Mouse (Mus musculus): ENCODE results near the gene H2-DMb2. TPM values are rescaled to one million over a fixed set of nuclear protein-coding genes. Genes with fewer than 3 reads are reported as not detected.

H2-DMb2 gene
- polyA plus RNA-seq, 1 experiment from 2014 or later = 0.23 TPM

DNA sequence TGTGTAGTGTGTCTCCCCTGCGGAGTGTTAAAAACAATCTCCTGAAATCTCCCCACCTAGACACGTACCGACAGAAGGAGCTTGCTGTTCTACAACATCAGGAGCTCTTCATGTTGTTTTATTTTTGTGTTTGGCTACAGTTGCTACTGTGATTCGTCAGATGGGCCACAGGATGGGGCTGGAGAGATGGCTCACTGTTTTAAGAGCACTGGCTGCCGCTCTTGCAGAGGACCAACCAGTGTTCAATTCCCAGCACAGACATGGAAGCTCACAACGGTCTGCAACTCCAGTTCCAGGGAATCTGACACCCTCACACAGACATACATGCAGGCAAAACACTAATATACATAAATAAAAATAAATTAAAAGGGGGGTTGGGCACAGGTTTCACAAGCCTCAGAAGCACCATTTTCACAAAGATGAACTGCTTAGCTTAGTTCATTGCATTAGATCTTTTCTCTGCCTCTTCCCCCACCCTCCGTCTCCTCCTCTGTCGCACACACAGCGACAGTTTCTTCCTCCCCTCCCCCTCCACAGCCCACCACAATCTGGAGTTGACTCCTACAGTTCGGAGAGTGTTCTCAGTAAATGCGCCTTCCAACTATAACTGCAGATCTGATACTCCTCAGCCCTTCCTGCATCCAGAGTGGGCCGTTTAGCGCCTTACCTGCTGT lies 14.7 kb upstream of the H2-DMb2 start:
- no peaks in the 10 kb centered on the region for H3K27me3 ChIP-seq (replicated peaks)
- H3K4me1 ChIP-seq = peaks cover 16% of the 10 kb centered on the region
- WGBS = 28% methylated on average over 13 of the region's 13 CpGs
- H3K27ac ChIP-seq = no peak overlapping the region
- no peak overlapping the region for H3K9ac ChIP-seq
- no peak for ATAC-seq (ENCODE audit: low FRiP score, low read depth)
- no peaks in the 10 kb centered on the region for H3K36me3 ChIP-seq
- no peak overlapping the region for H3K4me3 ChIP-seq
- H3K9me3 ChIP-seq = no peaks in the 10 kb centered on the region
- H3K4me2 ChIP-seq (replicated peaks) = peak overlapping the region; percentile 39

DNA sequence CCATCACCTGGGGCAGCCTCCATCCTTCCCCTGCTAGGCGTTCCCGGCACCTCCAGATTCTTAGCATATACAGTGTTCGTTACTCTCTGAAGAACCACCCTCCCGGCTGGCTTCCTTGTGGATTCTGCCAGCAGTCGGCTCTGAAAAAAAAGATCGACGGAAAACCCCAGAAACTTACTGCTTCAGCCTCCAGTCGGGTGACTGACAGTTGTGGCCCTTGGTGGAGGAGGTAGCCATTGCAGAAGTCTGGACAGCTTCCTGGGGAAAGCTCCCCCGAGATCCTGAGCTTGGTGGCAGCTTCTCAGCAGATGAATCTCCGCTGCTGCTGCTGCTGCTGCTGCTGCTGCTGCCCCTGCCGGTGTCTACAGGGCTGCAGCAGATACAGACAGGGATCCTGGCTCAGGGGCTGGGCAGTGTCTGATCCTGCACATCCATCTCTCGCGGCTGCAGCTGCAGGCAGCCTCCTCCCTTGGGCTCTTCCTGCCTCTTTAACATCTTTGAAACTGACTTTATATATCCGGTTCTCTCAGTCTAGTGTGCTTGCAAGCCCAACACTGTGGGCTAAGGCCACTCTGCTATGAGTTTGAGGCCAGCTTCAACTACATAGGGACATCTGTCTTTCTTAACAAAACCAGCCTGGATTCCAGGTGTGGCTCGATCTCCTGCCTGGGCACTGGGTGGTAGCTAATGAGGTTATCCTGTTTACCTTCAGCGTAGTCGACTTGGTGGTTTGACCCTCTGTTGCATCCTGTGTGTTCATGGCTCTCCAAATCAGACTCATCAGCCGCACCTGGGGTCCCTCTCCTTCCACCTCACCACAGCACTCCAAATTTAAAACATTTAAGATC lies 13.9 kb upstream of the H2-DMb2 start:
- 27% methylated on average over 18 of the region's 18 CpGs for WGBS
- Histone ChIP-seq H3K27me3 (replicated peaks) (no peaks in the 10 kb centered on the region), H3K4me1 (peaks cover 9% of the 10 kb centered on the region), H3K4me2 (replicated peaks) (peak overlapping the region; percentile 39), H3K9me3 (no peaks in the 10 kb centered on the region), H3K9ac (0 out of 2 replicates have a peak overlapping the region, but pooled peaks have one; percentile 22), H3K27ac (no peak overlapping the region), H3K4me3 (no peak overlapping the region), H3K36me3 (no peaks in the 10 kb centered on the region)
- 0 out of 2 replicates have a peak, but pooled peaks have one; percentile 19 for ATAC-seq (ENCODE audit: low FRiP score, low read depth)

DNA sequence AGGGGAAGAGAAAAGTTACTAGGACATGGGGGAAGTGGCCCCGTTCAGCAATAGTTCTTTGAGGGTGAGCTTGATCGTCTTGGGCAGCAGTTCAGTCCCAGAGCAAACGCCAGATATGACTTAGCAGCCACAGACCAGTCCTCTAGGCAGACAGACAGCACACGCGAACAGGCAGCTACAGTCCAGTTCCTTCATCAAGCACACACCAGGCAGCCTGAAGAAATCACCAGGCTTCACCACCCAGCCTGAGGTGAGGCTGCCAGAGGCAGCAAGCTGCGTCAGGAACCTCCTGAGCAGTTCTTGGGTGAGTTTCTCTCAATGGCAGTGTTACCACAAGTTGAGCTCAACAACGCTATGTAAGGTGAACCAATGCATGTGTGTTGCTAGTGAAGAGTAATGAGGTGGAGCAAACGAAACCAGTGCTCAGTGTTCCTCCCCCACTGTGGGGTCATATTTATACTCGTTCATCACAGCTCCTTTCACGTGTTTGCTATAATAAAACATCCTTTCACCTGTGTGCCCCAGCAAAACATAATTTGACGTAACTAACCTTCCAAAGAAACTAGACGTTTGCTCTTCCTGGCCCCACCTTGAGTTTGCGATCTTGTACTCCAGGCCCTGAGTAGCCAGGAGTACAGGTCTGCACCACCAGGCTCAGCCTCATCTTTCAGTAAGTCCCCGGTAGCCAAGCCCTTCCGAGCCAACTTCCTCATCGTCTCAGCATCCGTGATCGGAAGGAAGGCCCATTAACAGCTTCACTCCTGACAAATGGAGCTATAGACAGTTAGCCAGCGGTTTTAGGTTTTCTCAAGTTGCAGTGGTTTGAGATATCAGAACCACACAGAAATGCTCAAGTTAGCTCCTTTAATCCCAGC lies 12.8 kb upstream of the H2-DMb2 start:
- peaks cover 9% of the 10 kb centered on the region for H3K4me1 ChIP-seq
- H3K27me3 ChIP-seq (replicated peaks) = no peaks in the 10 kb centered on the region
- no peaks in the 10 kb centered on the region for H3K36me3 ChIP-seq
- no peak overlapping the region for H3K4me2 ChIP-seq (replicated peaks)
- 80% methylated on average over 19 of the region's 19 CpGs for WGBS
- H3K9me3 ChIP-seq = no peaks in the 10 kb centered on the region
- no peak for ATAC-seq (ENCODE audit: low FRiP score, low read depth)
- H3K4me3 ChIP-seq = no peak overlapping the region
- no peak overlapping the region for H3K9ac ChIP-seq
- no peak overlapping the region for H3K27ac ChIP-seq

DNA sequence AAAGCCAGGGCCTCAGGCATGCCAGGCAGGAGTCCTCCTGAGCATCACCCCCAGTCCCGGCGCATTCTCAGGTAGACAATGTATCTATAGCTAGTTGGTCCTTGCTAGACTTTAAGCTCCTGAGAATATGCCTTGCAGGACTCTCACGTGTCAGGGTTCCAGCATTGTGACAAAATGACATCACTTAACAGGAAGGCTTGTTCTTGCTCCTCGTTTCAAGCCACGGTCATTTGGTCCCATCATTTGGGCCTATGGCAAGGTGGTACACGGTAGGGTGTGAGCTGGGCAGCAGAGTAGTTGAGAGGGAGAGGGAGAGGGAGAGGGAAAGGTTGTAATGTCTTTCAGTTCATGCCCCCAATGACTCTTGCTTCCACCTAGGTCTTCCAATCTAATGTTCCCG lies 11.2 kb upstream of the H2-DMb2 start:
- Histone ChIP-seq H3K27me3 (replicated peaks) (peaks cover 4% of the 10 kb centered on the region; the same call in 1 of the 2 replicates), H3K4me3 (no peak overlapping the region), H3K9me3 (no peaks in the 10 kb centered on the region), H3K27ac (no peak overlapping the region), H3K36me3 (no peaks in the 10 kb centered on the region), H3K4me1 (peaks cover 13% of the 10 kb centered on the region), H3K4me2 (replicated peaks) (no peak overlapping the region), H3K9ac (no peak overlapping the region)
- WGBS = 82% methylated on average over 7 of the region's 7 CpGs
- ATAC-seq (ENCODE audit: low FRiP score, low read depth) = no peak

DNA sequence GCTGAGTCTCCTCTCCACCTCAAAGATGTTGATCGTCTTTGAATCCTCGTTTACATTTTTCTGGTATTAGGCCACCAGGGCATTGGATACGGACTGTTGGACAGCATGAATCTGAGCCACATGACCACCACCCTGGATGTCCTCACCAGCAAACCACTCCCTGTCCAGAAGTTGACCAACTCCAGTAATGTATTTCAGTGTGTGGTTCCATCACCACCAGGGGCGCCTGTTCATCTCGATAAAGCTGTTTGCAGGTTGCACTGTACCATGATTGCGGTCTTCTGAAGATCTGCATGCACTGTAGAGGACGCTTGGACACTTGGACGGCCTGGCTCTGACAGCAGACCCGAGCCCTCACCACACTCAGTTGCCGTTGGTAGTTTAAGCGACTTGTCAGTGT lies 9.8 kb upstream of the H2-DMb2 start:
- WGBS = 85% methylated on average over 11 of the region's 11 CpGs
- H3K36me3 ChIP-seq = no peaks in the 10 kb centered on the region
- H3K4me1 ChIP-seq = peaks cover 13% of the 10 kb centered on the region

DNA sequence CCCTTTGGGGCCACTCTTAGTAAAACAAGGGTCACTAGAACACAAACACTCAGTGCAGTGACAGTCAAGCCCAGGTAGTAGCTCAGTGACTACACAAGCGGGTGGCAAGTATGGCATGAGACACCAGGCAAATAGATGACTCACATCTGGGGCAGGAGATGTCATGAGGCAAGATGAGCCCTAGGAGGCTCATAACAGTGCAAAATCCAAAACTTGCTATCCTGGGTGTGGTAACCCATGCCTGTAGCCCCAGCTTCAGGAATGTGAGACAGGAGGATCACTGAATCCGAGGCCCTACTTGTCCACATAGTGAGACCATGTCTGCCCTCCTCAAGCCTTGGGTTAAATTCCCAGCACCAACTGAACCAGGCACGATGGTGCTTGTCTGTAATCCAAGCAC lies 8.7 kb upstream of the H2-DMb2 start:
- Histone ChIP-seq H3K4me1 (peaks cover 11% of the 10 kb centered on the region), H3K27me3 (replicated peaks) (peaks cover 21% of the 10 kb centered on the region), H3K4me2 (replicated peaks) (no peak overlapping the region), H3K9me3 (no peaks in the 10 kb centered on the region), H3K4me3 (no peak overlapping the region), H3K9ac (no peak overlapping the region), H3K36me3 (no peaks in the 10 kb centered on the region), H3K27ac (no peak overlapping the region)
- WGBS = 93% methylated on average over 3 of the region's 3 CpGs
- ATAC-seq (ENCODE audit: low FRiP score, low read depth) = no peak

More for the DNA sequence above, 9.8 kb upstream of the H2-DMb2 start:
- no peak overlapping the region for H3K4me2 ChIP-seq (replicated peaks)
- no peak for ATAC-seq (ENCODE audit: low FRiP score, low read depth)
- no peaks in the 10 kb centered on the region for H3K9me3 ChIP-seq
- no peak overlapping the region for H3K9ac ChIP-seq
- H3K4me3 ChIP-seq = no peak overlapping the region
- H3K27ac ChIP-seq = no peak overlapping the region
- H3K27me3 ChIP-seq (replicated peaks) = peaks cover 10% of the 10 kb centered on the region

DNA sequence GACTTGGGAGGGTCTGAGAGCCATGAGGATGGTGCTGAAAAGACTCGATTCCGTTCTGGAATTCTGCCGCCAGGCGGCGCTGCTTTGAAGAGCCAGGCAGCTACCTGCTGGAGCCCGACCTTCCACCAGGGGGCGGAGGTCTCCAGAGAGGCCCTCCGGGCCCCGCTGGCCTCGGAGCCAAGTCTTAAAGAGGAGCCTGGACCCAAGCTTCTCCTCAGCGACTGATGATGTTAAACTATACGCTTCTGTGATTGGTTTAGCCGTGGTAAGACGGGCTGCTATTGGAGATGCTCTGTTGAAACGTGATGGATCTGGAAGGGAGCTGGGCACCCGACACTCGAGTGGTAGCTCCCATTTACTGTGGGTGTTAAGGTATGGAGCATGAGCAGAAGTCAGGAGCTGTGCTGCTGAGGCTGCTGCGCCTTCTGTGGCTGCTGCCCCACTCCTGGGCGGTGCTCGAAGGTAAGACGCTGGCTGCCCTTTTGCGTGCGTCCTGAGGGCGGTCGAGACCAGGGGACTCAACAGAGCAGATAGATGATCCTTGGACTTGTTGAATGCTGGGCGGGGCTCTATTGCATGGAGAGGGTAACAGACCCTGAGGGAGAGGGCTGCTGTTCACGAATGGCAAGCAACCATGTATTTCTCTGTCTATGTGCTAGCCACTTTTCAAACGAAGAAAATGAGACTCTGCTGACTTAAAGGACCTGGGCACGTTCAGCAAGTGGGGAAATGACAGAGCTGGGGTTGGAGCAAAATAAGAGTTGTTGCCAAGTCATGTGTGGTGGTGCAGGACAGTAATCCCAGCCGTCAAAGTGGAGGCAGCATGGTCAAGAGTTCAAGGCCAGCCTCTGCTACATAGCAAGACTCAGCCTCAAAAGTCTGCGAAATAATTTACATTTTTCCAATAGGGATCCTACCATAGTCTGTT lies 7.5 kb upstream of the H2-DMb2 start:
- peak; percentile 94 for ATAC-seq (ENCODE audit: low FRiP score, low read depth)
- no peaks in the 10 kb centered on the region for H3K36me3 ChIP-seq
- peak overlapping the region; percentile 69 for H3K4me2 ChIP-seq (replicated peaks)
- H3K9me3 ChIP-seq = no peaks in the 10 kb centered on the region
- peaks cover 13% of the 10 kb centered on the region for H3K4me1 ChIP-seq
- H3K9ac ChIP-seq = no peak overlapping the region
- 7% methylated on average over 31 of the region's 31 CpGs for WGBS
- H3K27ac ChIP-seq = no peak overlapping the region
- H3K4me3 ChIP-seq = peak overlapping the region; percentile 27
- peaks cover 32% of the 10 kb centered on the region for H3K27me3 ChIP-seq (replicated peaks)

DNA sequence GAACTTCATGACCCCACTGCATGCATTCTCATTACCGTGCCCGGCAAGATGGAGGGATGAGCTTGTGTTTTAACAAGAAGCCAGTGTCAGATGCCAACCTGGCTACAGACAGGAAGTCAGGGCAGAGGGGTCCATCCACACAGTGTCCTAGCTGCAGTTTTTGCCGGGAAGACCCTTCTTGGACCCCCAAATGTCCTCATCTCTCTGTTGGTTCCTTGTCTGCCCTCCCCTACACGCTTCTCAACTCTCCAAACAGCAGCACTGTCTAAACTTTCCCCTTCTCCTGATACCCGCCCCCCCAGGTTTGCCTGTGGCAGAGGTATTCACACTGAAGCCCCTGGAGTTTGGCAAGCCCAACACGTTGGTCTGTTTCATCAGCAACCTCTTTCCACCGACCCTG lies 5.5 kb upstream of the H2-DMb2 start:
- Histone ChIP-seq H3K4me2 (replicated peaks) (no peak overlapping the region), H3K27ac (no peak overlapping the region), H3K9ac (no peak overlapping the region), H3K4me1 (peaks cover 13% of the 10 kb centered on the region), H3K36me3 (no peaks in the 10 kb centered on the region), H3K27me3 (replicated peaks) (peaks cover 41% of the 10 kb centered on the region), H3K9me3 (no peaks in the 10 kb centered on the region), H3K4me3 (no peak overlapping the region)
- no peak for ATAC-seq (ENCODE audit: low FRiP score, low read depth)
- 73% methylated on average over 7 of the region's 7 CpGs for WGBS

DNA sequence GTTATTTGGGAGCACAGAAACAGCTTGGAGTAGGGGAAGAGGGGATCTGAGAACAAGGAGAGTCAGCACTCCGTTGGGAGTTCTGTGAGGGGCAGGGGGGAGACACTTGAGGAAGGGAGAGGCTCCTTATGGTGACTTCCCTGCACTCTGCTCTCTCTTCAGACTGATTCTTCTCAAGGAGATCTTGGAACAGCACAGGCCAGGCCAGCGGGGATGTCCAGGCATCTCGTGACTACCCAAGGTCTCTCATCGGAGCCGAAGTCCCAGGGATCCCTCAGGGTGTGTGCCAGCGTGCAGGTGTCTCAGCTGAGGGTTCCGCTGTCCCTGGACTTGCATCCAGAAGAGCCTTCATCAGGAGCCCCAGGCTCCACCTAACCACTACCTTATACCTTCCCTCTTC lies 4.5 kb upstream of the H2-DMb2 start:
- H3K27me3 ChIP-seq (replicated peaks) = peaks cover 41% of the 10 kb centered on the region
- no peak overlapping the region for H3K4me2 ChIP-seq (replicated peaks)
- H3K27ac ChIP-seq = no peak overlapping the region
- 78% methylated on average over 7 of the region's 7 CpGs for WGBS
- H3K9me3 ChIP-seq = no peaks in the 10 kb centered on the region
- no peak overlapping the region for H3K9ac ChIP-seq
- H3K36me3 ChIP-seq = no peaks in the 10 kb centered on the region
- no peak overlapping the region for H3K4me3 ChIP-seq
- peaks cover 17% of the 10 kb centered on the region for H3K4me1 ChIP-seq
- ATAC-seq (ENCODE audit: low FRiP score, low read depth) = no peak

DNA sequence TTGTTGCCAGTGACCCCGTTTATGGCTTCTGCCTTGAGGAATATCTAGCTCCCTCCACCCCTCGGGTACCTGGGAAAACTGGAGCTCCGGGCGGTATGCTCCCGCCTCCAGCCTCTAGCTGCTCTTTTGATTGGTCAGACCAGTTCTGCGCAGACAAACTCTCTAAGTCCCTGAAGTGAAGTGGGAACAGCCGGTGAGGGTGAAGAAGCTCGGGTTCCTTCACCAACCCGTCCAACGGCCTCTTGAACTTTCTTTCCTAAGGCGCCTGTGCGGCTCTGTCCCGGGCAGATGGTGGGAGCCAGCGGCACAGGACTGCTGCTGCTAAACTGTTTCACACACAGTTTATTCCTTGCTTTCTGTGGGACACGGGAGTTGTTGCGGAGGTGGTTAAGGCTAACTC lies 3.7 kb upstream of the H2-DMb2 start:
- ATAC-seq (ENCODE audit: low FRiP score, low read depth) = no peak
- Histone ChIP-seq H3K27ac (no peak overlapping the region), H3K9ac (no peak overlapping the region), H3K4me2 (replicated peaks) (peak overlapping the region; percentile 52), H3K9me3 (no peaks in the 10 kb centered on the region), H3K4me1 (peaks cover 17% of the 10 kb centered on the region), H3K36me3 (no peaks in the 10 kb centered on the region), H3K27me3 (replicated peaks) (peaks cover 41% of the 10 kb centered on the region), H3K4me3 (peak overlapping the region; percentile 13)
- WGBS = under 1% methylated on average over 16 of the region's 16 CpGs

DNA sequence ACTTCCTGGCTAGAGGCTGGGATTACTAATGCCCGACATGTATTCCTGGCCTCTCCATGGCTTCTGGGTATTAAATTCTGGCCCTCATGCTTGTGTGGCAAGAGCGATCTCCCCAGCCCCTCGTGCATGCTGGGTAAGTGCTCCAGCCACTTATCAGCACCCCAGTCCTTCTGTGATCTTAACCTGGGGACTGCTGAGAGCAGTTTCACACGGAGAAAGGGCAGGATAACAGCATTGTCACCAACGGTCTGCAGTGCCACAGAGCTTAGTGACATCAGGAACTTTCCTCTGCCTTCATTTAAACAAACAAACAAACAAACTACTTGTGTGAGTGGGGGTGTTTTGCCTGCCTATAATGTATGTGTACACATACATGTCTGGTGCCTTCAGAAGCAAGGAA lies 2.9 kb upstream of the H2-DMb2 start:
- Histone ChIP-seq H3K9ac (no peak overlapping the region), H3K4me3 (no peak overlapping the region), H3K4me1 (peaks cover 17% of the 10 kb centered on the region), H3K36me3 (no peaks in the 10 kb centered on the region), H3K27ac (no peak overlapping the region), H3K27me3 (replicated peaks) (peaks cover 41% of the 10 kb centered on the region), H3K9me3 (no peaks in the 10 kb centered on the region), H3K4me2 (replicated peaks) (peak overlapping the region; percentile 52; the same call in 1 of the 2 replicates)
- ATAC-seq (ENCODE audit: low FRiP score, low read depth) = no peak
- 24% methylated on average over 5 of the region's 5 CpGs for WGBS
